9 mouse cellular contexts compared by ENCODE assay signal in the genomic region with DNA sequence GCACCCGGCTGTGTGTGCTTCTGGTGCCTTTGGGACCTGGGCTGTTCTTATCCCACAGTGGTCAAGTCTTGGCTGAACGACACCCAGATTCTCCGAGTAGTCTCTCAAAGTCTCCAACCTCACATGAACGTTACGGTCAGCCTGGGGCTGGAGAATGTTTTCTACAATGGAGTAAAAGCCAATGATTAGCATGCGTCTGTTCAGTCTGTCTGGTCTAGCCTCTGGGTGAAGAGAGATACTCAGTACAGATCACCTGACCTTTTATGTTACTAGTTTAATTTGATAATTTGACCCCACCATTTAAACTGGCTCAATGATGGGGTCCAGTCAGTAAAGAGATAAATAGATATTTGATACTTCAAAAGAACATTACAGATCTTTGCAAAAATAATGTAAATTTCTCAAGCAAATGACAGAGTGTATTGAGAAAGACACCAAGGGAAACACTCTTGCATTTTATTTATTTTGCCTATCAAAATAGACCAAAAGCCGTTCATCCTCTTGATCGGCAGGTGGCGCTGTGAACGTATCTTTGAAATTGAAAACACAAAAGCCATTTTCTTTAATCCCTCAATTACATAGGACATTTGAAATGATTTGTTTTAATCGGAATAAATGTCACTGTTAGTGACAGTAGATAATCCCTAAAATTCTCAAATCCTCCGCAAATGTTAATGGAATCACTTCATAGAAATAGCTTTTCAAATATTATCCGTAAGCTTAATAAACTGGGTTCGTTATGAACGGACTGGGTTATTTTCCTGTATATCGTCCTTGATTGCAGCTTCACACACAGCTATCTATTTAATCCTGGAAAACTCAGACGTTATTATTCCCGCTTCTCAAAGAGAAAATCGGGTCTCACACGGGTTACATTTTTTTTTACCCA. TPM values are rescaled to one million over a fixed set of nuclear protein-coding genes. Genes with fewer than 3 reads are reported as not detected.
DNase-seq lines count a peak whose midpoint lies in the region; ATAC-seq lines count a peak whose summit lies in the region.
"Had no signal": no experiment of that assay in that cellular context is flagged by ENCODE, and none has a peak within 500 bp of the region (broad histone marks: within the 10 kb centered on the region; RNA-seq: fewer than 3 reads in every experiment).

No protein-coding gene starts in this region.

- H3K4me3 ChIP-seq in forebrain, embryonic 12.5 days (replicated peaks): peak overlapping the region; percentile 37
- H3K4me3 ChIP-seq in hindbrain, embryonic 13.5 days: peak overlapping the region; percentile 41
- 0 out of 2 replicates have a peak overlapping the region, but pooled peaks have one; percentile 1 for H3K4me3 ChIP-seq in macrophage (ENCODE audit: inconsistent target)

- peak; percentile 30; the same call in 1 of the 2 replicates for ATAC-seq in forebrain, embryonic 12.5 days (ENCODE audit: low FRiP score)
- ATAC-seq in hindbrain, embryonic 13.5 days (ENCODE audit: low FRiP score): peak; percentile 44; the same call in 1 of the 2 replicates

- no peaks in the 10 kb centered on the region for H3K9me3 ChIP-seq in forebrain, embryonic 12.5 days
- H3K9me3 ChIP-seq in hindbrain, embryonic 13.5 days: no peaks in the 10 kb centered on the region

- H3K4me2 ChIP-seq in forebrain, embryonic 12.5 days: peak overlapping the region; percentile 54
- H3K4me2 ChIP-seq in hindbrain, embryonic 13.5 days: peak overlapping the region; percentile 55

- 20% methylated on average over 20 of the region's 20 CpGs for WGBS in forebrain, embryonic 12.5 days
- WGBS in hindbrain, embryonic 13.5 days: 16% methylated on average over 20 of the region's 20 CpGs
- WGBS in macrophage (ENCODE audit: missing documents): 42% methylated on average over 20 of the region's 20 CpGs

- H3K4me1 ChIP-seq in forebrain, embryonic 12.5 days: peaks cover 33% of the 10 kb centered on the region
- peaks cover 20% of the 10 kb centered on the region for H3K4me1 ChIP-seq in hindbrain, embryonic 13.5 days (replicated peaks)

- peak overlapping the region; percentile 38; the same call in 1 of the 2 replicates for H3K9ac ChIP-seq in forebrain, embryonic 12.5 days
- H3K9ac ChIP-seq in hindbrain, embryonic 13.5 days: peak overlapping the region; percentile 67

- DNase-seq in gastrocnemius, adult 18-20 months (ENCODE audit: low spot score): peak; percentile 41
- no peak for DNase-seq in gastrocnemius, postnatal 25 days
- peak; percentile 55 for DNase-seq in c-Kit-positive CD71-positive TER-119-positive erythroid progenitor cells, embryonic 14.5 days (ENCODE audit: low spot score)
- peak; percentile 40 to 46 for DNase-seq in layer of hippocampus, postnatal 36 days
- peak; percentile 46 for DNase-seq in right cerebral cortex, postnatal 25 days

- H3K79me2 ChIP-seq in macrophage (ENCODE audit: inconsistent target): no peaks in the 10 kb centered on the region

- H3K36me3 ChIP-seq in forebrain, embryonic 12.5 days (replicated peaks): no peaks in the 10 kb centered on the region
- H3K36me3 ChIP-seq in hindbrain, embryonic 13.5 days: no peaks in the 10 kb centered on the region
- H3K36me3 ChIP-seq in macrophage (ENCODE audit: inconsistent target): no peaks in the 10 kb centered on the region

- peak overlapping the region; percentile 36; the same call in 1 of the 2 replicates for H3K27ac ChIP-seq in forebrain, embryonic 12.5 days
- peak overlapping the region; percentile 82 for H3K27ac ChIP-seq in hindbrain, embryonic 13.5 days
- no peak overlapping the region for H3K27ac ChIP-seq in macrophage

- no peaks in the 10 kb centered on the region for H3K27me3 ChIP-seq in forebrain, embryonic 12.5 days
- H3K27me3 ChIP-seq in hindbrain, embryonic 13.5 days: no peaks in the 10 kb centered on the region

RNA-seq across cellular contexts. Expression of a gene that starts 29.3 kb away (rescaled TPM):
- not detected for total RNA-seq in gastrocnemius, adult 18-20 months (2021)
- total RNA-seq in gastrocnemius, postnatal 25 days (2021): not detected
- 0.33 and 0.51 TPM in 2 replicates for polyA plus RNA-seq in forebrain, embryonic 12.5 days (2016; fragmentation: Nextera tagmentation; extraction: Ambion mirVana)
- polyA plus RNA-seq in hindbrain, embryonic 13.5 days (2015; fragmentation: Nextera tagmentation; extraction: Ambion mirVana): not detected in 2 replicates
- not detected for total RNA-seq in layer of hippocampus, postnatal 36 days (2021)
- not detected for total RNA-seq in macrophage (2018; cell fraction: chromatin; rRNA removed)
- total RNA-seq in macrophage (2018; cell fraction: cytosol; rRNA removed): not detected
- total RNA-seq in macrophage (2018; cell fraction: nucleus; rRNA removed): not detected
- not detected in 3 replicates for polyA plus RNA-seq in macrophage (2018)
- polyA plus RNA-seq: C2C12 had no signal
